In the genomic region with DNA sequence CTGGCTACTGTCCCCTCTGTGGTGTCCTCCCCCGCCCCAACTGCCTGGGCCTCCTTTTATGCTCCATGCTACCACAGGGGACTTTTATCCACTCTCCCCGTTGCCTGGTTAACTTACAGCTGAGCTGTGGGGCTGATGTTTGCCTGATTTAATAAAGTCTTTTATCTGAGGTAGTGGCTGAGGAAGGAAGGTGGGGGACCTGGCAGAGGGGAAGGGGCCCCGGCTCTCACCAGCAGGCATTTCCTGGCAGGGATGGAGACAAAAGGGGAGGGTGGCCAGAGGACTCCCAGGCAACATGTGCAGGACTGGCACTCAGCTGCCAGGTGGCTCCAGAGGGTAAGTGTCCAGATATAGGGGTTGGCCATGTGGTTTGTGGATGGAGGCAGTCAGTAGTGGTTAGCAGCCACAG, we compare ENCODE assay signal across 15 mouse cellular contexts. TPM values are rescaled to one million over a fixed set of nuclear protein-coding genes. Genes with fewer than 3 reads are reported as not detected.
DNase-seq lines count a peak whose midpoint lies in the region; ATAC-seq lines count a peak whose summit lies in the region.
"Had no signal": no experiment of that assay in that cellular context is flagged by ENCODE, and none has a peak within 500 bp of the region (broad histone marks: within the 10 kb centered on the region; RNA-seq: fewer than 3 reads in every experiment).

No protein-coding gene starts in this region.

- ATAC-seq in heart, embryonic 11.5 days (replicated peaks; ENCODE audit: insufficient number of reproducible peaks, low FRiP score, low TSS enrichment): no peak
- ATAC-seq in forebrain, embryonic 14.5 days: peak; percentile 40

- no peak overlapping the region for H3K4me2 ChIP-seq in heart, embryonic 11.5 days
- H3K4me2 ChIP-seq in forebrain, embryonic 14.5 days (ENCODE audit: low read length): peak overlapping the region; percentile 22; the same call in 1 of the 2 replicates
- H3K4me2 ChIP-seq: kidney, embryonic 15.5 days had no signal

- no peak overlapping the region for H3K4me3 ChIP-seq in heart, embryonic 11.5 days (ENCODE audit: low read depth, low read length)
- H3K4me3 ChIP-seq in forebrain, embryonic 14.5 days (ENCODE audit: low read depth, low read length): no peak overlapping the region
- no peak overlapping the region for H3K4me3 ChIP-seq in limb, embryonic 10.5 days
- H3K4me3 ChIP-seq: kidney, embryonic 15.5 days had no signal

- H3K4me1 ChIP-seq in heart, embryonic 11.5 days (ENCODE audit: control insufficient read depth, insufficient read depth, low read length): peaks cover 10% of the 10 kb centered on the region; the same call in 1 of the 2 replicates
- peaks cover 38% of the 10 kb centered on the region for H3K4me1 ChIP-seq in forebrain, embryonic 14.5 days (ENCODE audit: control insufficient read depth, insufficient read depth, low read length)
- H3K4me1 ChIP-seq in limb, embryonic 10.5 days: peaks cover 47% of the 10 kb centered on the region

- H3K9me3 ChIP-seq in heart, embryonic 11.5 days (replicated peaks; ENCODE audit: control insufficient read depth, low read length): no peaks in the 10 kb centered on the region
- no peaks in the 10 kb centered on the region for H3K9me3 ChIP-seq in forebrain, embryonic 14.5 days (replicated peaks; ENCODE audit: control insufficient read depth, low read length)
- H3K9me3 ChIP-seq in limb, embryonic 10.5 days (replicated peaks): no peaks in the 10 kb centered on the region
- H3K9me3 ChIP-seq: kidney, embryonic 15.5 days had no signal

- H3K27ac ChIP-seq in heart, embryonic 11.5 days (ENCODE audit: low read depth, low read length): no peak overlapping the region
- H3K27ac ChIP-seq in forebrain, embryonic 14.5 days (ENCODE audit: low read depth, low read length): peak overlapping the region; percentile 36; the same call in 1 of the 2 replicates
- peak overlapping the region; percentile 14; the same call in 1 of the 2 replicates for H3K27ac ChIP-seq in limb, embryonic 10.5 days
- H3K27ac ChIP-seq: kidney, embryonic 15.5 days had no signal

- no peaks in the 10 kb centered on the region for H3K36me3 ChIP-seq in heart, embryonic 11.5 days (ENCODE audit: control insufficient read depth, insufficient read depth, low read length)
- no peaks in the 10 kb centered on the region for H3K36me3 ChIP-seq in forebrain, embryonic 14.5 days (ENCODE audit: control insufficient read depth, insufficient read depth, low read length)
- H3K36me3 ChIP-seq in limb, embryonic 10.5 days: no peaks in the 10 kb centered on the region
- H3K36me3 ChIP-seq: kidney, embryonic 15.5 days had no signal

- no peaks in the 10 kb centered on the region for H3K27me3 ChIP-seq in heart, embryonic 11.5 days (ENCODE audit: control insufficient read depth, insufficient read depth, low read length)
- peaks cover 35% of the 10 kb centered on the region for H3K27me3 ChIP-seq in forebrain, embryonic 14.5 days (replicated peaks; ENCODE audit: control insufficient read depth, insufficient read depth, low read length)
- H3K27me3 ChIP-seq in limb, embryonic 10.5 days (ENCODE audit: low read depth, poor library complexity, severe bottlenecking): peaks cover 88% of the 10 kb centered on the region

- DNase-seq in heart, postnatal 4 days: peak; percentile 8
- DNase-seq in forebrain, embryonic 14.5 days (ENCODE audit: low spot score): peak; percentile 64
- no peak for DNase-seq in limb, embryonic 10.5 days (ENCODE audit: low spot score)
- peak; percentile 52 for DNase-seq in retina, embryonic 14.5 days (ENCODE audit: low spot score)
- DNase-seq in frontal cortex, postnatal 36 days (ENCODE audit: low spot score in 2 of 2): no peak
- no peak for DNase-seq in thymus, postnatal 36 days
- no peak for DNase-seq in ovary, postnatal 14 days (ENCODE audit: low spot score)
- DNase-seq: cerebellum, postnatal 25 days; layer of hippocampus, postnatal 36 days; thymus, postnatal 4 days had no signal

- 40% methylated on average over 3 of the region's 3 CpGs for WGBS in heart, embryonic 11.5 days (ENCODE audit: insufficient replicate concordance)
- 8% methylated on average over 3 of the region's 3 CpGs for WGBS in forebrain, embryonic 14.5 days
- 27% methylated on average over 3 of the region's 3 CpGs for WGBS in limb, embryonic 10.5 days

- no peak overlapping the region for H3K9ac ChIP-seq in heart, embryonic 11.5 days (ENCODE audit: low read depth, low read length)
- H3K9ac ChIP-seq in forebrain, embryonic 14.5 days (ENCODE audit: low read length): no peak overlapping the region
- H3K9ac ChIP-seq: kidney, embryonic 15.5 days had no signal

RNA-seq across cellular contexts. Expression of a gene that starts 51.4 kb away (rescaled TPM):
- total RNA-seq in heart, postnatal 4 days (2021): not detected
- 0.06 TPM in 1 of 2 replicates, not detected in the other for polyA plus RNA-seq in heart, embryonic 11.5 days (2014; fragmentation: Nextera tagmentation; extraction: Ambion mirVana)
- polyA plus RNA-seq in forebrain, embryonic 14.5 days (2014; fragmentation: Nextera tagmentation; extraction: Ambion mirVana): 5.2 and 6.3 TPM in 2 replicates
- polyA plus RNA-seq in limb, embryonic 10.5 days (2016; fragmentation: Nextera tagmentation; extraction: Ambion mirVana): 0.08 TPM in 1 of 2 replicates, not detected in the other
- total RNA-seq: megakaryocyte-erythroid progenitor cell, adult 5-6 weeks had no signal
- polyA plus RNA-seq: heart, embryonic 14.5 days; kidney, embryonic 15.5 days; liver, embryonic 16.5 days had no signal

Comparison
In these comparisons a context has a peak if more than half of its experiments do, and no peak if none do; other contexts are left out.
1. DNase-seq: peak in heart, postnatal 4 days (single experiment), forebrain, embryonic 14.5 days (single experiment) and retina, embryonic 14.5 days (single experiment); none in limb, embryonic 10.5 days (single experiment), frontal cortex, postnatal 36 days (0 of 2), thymus, postnatal 36 days (0 of 2) and ovary, postnatal 14 days (single experiment).